Mouse (Mus musculus): ENCODE measurements at regions not wholly inside any gene's neighbourhood (a gene's known extent, or its start where the extent isn't known, plus 50 kb on each side); places are given as distances from the start of the nearest gene placed in this dataset.

DNA sequence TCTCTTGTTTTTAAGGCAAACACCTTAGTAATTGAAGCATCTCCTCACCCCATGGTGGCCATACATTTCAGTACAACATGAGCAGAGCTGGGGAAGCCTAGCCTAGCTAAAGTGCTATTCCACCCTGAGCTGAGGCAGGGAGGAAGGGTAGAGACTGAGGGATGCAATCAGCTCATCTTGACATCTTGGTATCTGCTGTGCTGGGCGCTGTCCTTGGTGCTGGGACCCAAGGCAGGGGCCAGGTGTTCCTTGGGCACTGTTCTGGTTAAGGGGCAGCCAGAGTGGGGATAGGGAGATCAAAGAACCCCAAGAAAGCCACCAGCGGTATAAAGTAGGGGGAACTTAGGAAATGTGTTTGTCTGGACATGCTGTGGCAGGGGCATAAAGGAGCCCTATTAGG, 228.7 kb downstream of the Cyp26b1 start:
- Histone ChIP-seq H3K4me3 (no peak overlapping the region), H3K27ac (replicated peaks) (no peak overlapping the region), H3K9me3 (replicated peaks) (no peaks in the 10 kb centered on the region), H3K36me3 (no peaks in the 10 kb centered on the region), H3K27me3 (ENCODE audit: low read depth, poor library complexity, severe bottlenecking) (no peaks in the 10 kb centered on the region), H3K4me1 (0 out of 2 replicates have a peak, but pooled peaks cover 2% of the 10 kb centered on the region)
- WGBS, result 25% methylated on average over 2 of the region's 2 CpGs
- DNase-seq (ENCODE audit: low spot score), result no peak

DNA sequence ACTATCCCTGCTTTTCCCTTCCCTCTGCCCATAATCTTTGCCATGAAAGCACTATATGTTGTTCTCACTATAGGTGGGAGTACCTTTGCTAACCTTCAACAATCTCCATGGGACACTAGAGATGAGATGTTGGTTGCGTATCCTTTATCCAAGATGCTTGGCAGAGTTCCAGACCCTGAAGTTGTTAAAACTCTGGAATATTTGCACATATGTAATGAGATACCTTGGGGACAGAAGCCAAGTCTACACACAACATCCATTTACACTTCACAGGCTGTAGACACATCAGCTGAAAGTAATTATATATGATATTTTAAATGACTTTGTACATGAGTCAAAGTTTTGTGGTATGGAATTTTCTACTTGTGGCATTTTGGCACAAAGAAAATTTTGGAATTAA, 231.4 kb downstream of the Cyp26b1 start:
- Histone ChIP-seq H3K36me3 (no peaks in the 10 kb centered on the region), H3K4me3 (no peak overlapping the region), H3K4me1 (0 out of 2 replicates have a peak, but pooled peaks cover 6% of the 10 kb centered on the region), H3K27me3 (ENCODE audit: low read depth, poor library complexity, severe bottlenecking) (no peaks in the 10 kb centered on the region), H3K9me3 (replicated peaks) (no peaks in the 10 kb centered on the region), H3K27ac (replicated peaks) (no peak overlapping the region)
- no peak for DNase-seq (ENCODE audit: low spot score)
- whole genome bisulfite sequencing, result 95% methylated on average over 1 of the region's 1 CpGs

GRCm38 (mm10) chr6:84357911-84358310, 235.8 kb downstream of the Cyp26b1 start:
- 85% methylated on average over 10 of the region's 10 CpGs for WGBS
- Histone ChIP-seq H3K36me3 (no peaks in the 10 kb centered on the region), H3K27me3 (ENCODE audit: low read depth, poor library complexity, severe bottlenecking) (no peaks in the 10 kb centered on the region), H3K9me3 (replicated peaks) (no peaks in the 10 kb centered on the region; the same call in 1 of the 2 replicates), H3K27ac (replicated peaks) (no peak overlapping the region), H3K4me1 (0 out of 2 replicates have a peak, but pooled peaks cover 4% of the 10 kb centered on the region), H3K4me3 (no peak overlapping the region)
- DNase-seq (ENCODE audit: low spot score), result no peak

GRCm38 (mm10) chr6:84353425-84354220, 240.1 kb downstream of the Cyp26b1 start:
- no peaks in the 10 kb centered on the region for H3K36me3 ChIP-seq
- WGBS, result 84% methylated on average over 6 of the region's 6 CpGs
- H3K4me3 ChIP-seq, result no peak overlapping the region
- no peak overlapping the region for H3K27ac ChIP-seq (replicated peaks)
- H3K27me3 ChIP-seq (ENCODE audit: low read depth, poor library complexity, severe bottlenecking), result no peaks in the 10 kb centered on the region
- no peaks in the 10 kb centered on the region; the same call in 1 of the 2 replicates for H3K9me3 ChIP-seq (replicated peaks)
- DNase-seq (ENCODE audit: low spot score), result no peak
- H3K4me1 ChIP-seq, result 0 out of 2 replicates have a peak, but pooled peaks cover 4% of the 10 kb centered on the region

- Histone ChIP-seq H3K4me1 (no peaks in the 10 kb centered on the region), H3K36me3 (no peaks in the 10 kb centered on the region), H3K27me3 (ENCODE audit: low read depth, poor library complexity, severe bottlenecking) (no peaks in the 10 kb centered on the region), H3K27ac (replicated peaks) (no peak overlapping the region), H3K9me3 (replicated peaks) (no peaks in the 10 kb centered on the region), H3K4me3 (no peak overlapping the region)
- 91% methylated on average over 12 of the region's 12 CpGs for WGBS
- no peak for DNase-seq (ENCODE audit: low spot score)
Measured at GRCm38 (mm10) chr6:84344936-84345335, 248.8 kb downstream of the Cyp26b1 start.

DNA sequence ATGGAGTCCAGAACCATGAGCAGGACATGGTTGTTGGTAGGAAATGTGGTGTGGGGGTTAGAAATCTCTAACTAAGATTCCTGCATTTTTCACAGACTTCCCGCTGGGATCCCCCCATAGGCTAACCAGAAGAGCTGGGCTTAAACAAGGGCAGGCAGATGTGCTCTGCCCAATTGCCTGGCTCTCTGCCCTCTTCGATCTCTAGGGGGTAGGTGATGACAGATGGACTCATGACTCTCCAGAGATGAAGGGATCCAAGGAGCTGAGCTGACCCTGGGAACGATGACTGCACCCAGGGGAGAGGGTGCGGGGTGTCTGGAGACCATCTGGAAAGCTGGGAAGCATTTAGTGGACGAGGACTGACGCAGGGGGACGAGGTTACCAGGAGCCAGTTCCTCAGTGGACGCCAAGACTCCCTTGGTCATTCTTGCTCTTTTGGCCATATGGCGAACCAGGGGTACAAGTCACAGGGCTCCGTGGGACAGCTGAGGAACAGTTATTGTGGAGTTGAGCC, 260.0 kb downstream of the Cyp26b1 start:
- Histone ChIP-seq H3K27ac (replicated peaks) (no peak overlapping the region), H3K4me3 (no peak overlapping the region), H3K4me1 (no peaks in the 10 kb centered on the region), H3K27me3 (ENCODE audit: low read depth, poor library complexity, severe bottlenecking) (no peaks in the 10 kb centered on the region), H3K36me3 (no peaks in the 10 kb centered on the region), H3K9me3 (replicated peaks) (no peaks in the 10 kb centered on the region)
- 88% methylated on average over 10 of the region's 10 CpGs for WGBS
- DNase-seq (ENCODE audit: low spot score), result no peak

- peaks cover 9% of the 10 kb centered on the region; the same call in 1 of the 2 replicates for H3K27me3 ChIP-seq (ENCODE audit: low read depth, poor library complexity, severe bottlenecking)
- no peaks in the 10 kb centered on the region for H3K9me3 ChIP-seq (replicated peaks)
- WGBS, result 78% methylated on average over 7 of the region's 7 CpGs
- H3K27ac ChIP-seq (replicated peaks), result no peak overlapping the region
- H3K4me3 ChIP-seq, result no peak overlapping the region
- no peaks in the 10 kb centered on the region for H3K36me3 ChIP-seq
- H3K4me1 ChIP-seq, result peaks cover 6% of the 10 kb centered on the region; the same call in 1 of the 2 replicates
- DNase-seq (ENCODE audit: low spot score), result no peak
Measured at GRCm38 (mm10) chr6:84329106-84329505, 264.6 kb downstream of the Cyp26b1 start.

- Histone ChIP-seq H3K4me3 (no peak overlapping the region), H3K27me3 (ENCODE audit: low read depth, poor library complexity, severe bottlenecking) (peaks cover 9% of the 10 kb centered on the region; the same call in 1 of the 2 replicates), H3K9me3 (replicated peaks) (no peaks in the 10 kb centered on the region), H3K36me3 (no peaks in the 10 kb centered on the region), H3K4me1 (peaks cover 6% of the 10 kb centered on the region; the same call in 1 of the 2 replicates), H3K27ac (replicated peaks) (no peak overlapping the region)
- no peak for DNase-seq (ENCODE audit: low spot score)
- WGBS, result 69% methylated on average over 3 of the region's 3 CpGs
Measured at GRCm38 (mm10) chr6:84328030-84328390, 265.7 kb downstream of the Cyp26b1 start.

DNA sequence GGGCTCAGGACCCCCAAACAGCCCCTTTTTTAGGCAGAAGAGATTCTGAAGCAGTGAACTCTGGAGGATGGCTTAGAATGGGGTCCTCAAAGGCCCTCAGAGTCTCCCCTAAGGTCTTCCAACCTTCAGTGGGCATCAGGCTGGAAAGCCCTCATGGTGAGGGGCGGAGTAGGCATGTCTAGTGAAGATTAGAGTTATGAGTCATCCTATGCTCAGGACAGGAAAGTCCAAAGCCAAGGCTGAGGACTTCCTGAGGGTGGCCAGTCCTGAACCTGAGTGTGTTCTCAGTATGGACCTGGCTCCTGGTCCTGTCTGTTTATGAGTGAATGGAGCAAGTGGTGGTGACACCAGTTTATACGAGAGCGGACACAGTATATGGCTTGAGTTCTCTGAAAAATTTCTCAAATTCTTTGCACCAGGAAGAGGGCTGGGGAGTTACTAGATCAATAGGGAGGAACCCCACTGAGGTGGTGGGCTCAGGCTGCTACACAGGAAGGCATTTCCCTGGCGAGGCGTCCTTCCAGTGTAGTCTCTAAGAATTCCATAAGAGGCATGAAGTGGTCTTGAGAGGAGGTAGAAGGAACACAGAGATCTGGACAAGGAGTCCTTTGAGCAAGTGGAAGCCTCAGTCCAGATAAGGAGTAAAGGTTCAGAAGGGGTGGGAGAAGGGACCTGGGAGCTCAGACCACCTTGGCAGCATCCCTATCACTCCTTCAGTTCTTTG, 266.2 kb downstream of the Cyp26b1 start:
- Histone ChIP-seq H3K27ac (replicated peaks) (no peak overlapping the region), H3K36me3 (no peaks in the 10 kb centered on the region)
- WGBS, result 72% methylated on average over 5 of the region's 5 CpGs

DNA sequence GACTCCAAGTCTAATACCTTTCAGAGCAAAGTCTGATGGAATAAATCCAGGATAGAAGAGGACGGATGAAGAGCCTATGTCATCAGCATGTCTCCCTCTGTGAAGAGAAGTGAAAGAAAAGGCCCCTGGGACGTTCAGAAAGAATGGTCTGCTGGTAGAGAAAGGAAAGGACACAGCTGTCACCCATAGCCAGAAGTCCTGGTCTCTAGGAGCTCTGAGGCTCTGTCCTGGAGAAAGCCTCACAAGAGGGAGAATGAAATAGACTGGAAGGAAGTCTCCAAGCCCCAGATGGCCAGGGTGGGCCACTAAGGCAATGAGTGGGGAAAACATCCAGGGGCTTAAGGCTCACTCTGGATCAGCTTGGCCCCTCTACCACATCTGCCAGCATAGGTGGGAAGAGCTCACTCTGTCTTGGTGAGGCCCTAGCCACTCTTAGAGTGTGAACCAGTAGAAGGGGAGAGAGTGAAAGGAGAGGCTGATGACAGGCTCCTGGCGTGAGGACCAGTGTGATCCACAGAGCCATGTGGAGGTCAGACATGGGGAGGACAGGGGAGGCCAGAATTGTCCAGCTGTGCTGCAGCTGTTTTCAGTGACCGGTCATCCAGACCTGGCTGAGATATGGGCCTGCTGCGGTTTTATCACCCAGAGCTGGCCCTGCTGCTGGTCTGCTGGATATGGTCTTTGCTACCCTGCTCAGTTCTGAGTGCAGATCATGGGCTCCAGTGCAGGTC, 268.2 kb downstream of the Cyp26b1 start:
- no peak overlapping the region for H3K27ac ChIP-seq (replicated peaks)
- H3K36me3 ChIP-seq, result no peaks in the 10 kb centered on the region
- H3K9me3 ChIP-seq (replicated peaks), result no peaks in the 10 kb centered on the region
- peaks cover 13% of the 10 kb centered on the region for H3K27me3 ChIP-seq (ENCODE audit: low read depth, poor library complexity, severe bottlenecking)
- H3K4me3 ChIP-seq, result no peak overlapping the region
- H3K4me1 ChIP-seq, result peaks cover 6% of the 10 kb centered on the region; the same call in 1 of the 2 replicates
- 78% methylated on average over 5 of the region's 5 CpGs for WGBS
- no peak for DNase-seq (ENCODE audit: low spot score)

More for the DNA sequence above, 266.2 kb downstream of the Cyp26b1 start:
- H3K27me3 ChIP-seq (ENCODE audit: low read depth, poor library complexity, severe bottlenecking), result peaks cover 9% of the 10 kb centered on the region; the same call in 1 of the 2 replicates
- H3K4me3 ChIP-seq, result no peak overlapping the region
- DNase-seq (ENCODE audit: low spot score), result no peak
- peaks cover 6% of the 10 kb centered on the region; the same call in 1 of the 2 replicates for H3K4me1 ChIP-seq
- H3K9me3 ChIP-seq (replicated peaks), result no peaks in the 10 kb centered on the region

- Histone ChIP-seq H3K36me3 (no peaks in the 10 kb centered on the region), H3K9me3 (replicated peaks) (no peaks in the 10 kb centered on the region), H3K27ac (replicated peaks) (no peak overlapping the region), H3K4me3 (no peak overlapping the region), H3K4me1 (peaks cover 6% of the 10 kb centered on the region; the same call in 1 of the 2 replicates), H3K27me3 (ENCODE audit: low read depth, poor library complexity, severe bottlenecking) (peaks cover 20% of the 10 kb centered on the region)
- no peak for DNase-seq (ENCODE audit: low spot score)
- WGBS, result 89% methylated on average over 4 of the region's 4 CpGs
Measured at GRCm38 (mm10) chr6:84324185-84324584, 269.5 kb downstream of the Cyp26b1 start.

DNA sequence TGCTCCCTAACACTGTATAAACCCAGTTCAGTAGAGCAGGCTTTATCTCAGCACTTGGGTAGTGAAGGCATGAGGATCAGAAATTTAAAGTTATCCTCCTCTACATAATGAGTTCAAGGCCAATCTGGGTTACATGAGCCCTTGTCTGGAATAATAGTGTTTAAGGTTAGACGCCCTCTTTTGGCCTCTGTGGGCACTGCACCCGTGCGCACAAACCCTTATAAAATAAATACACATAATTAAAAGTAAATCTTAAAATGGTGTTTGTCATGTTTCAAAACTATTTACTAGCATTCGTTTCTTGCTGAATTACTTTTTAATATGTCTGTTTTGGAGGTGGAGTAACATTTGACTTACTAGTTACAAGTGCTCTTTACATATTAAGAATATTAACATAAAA, 271.2 kb downstream of the Cyp26b1 start:
- DNase-seq (ENCODE audit: low spot score), result no peak

More for the DNA sequence above, 271.2 kb downstream of the Cyp26b1 start:
- no peak overlapping the region for H3K4me3 ChIP-seq
- WGBS, result 89% methylated on average over 4 of the region's 4 CpGs
- H3K27me3 ChIP-seq (ENCODE audit: low read depth, poor library complexity, severe bottlenecking), result peaks cover 28% of the 10 kb centered on the region
- H3K36me3 ChIP-seq, result no peaks in the 10 kb centered on the region
- H3K27ac ChIP-seq (replicated peaks), result no peak overlapping the region
- 0 out of 2 replicates have a peak, but pooled peaks cover 4% of the 10 kb centered on the region for H3K4me1 ChIP-seq
- no peaks in the 10 kb centered on the region for H3K9me3 ChIP-seq (replicated peaks)

Measured in midbrain, embryonic 10.5 days (tissue).